Mouse (Mus musculus): ENCODE results near the gene Dnajc5g. TPM values are rescaled to one million over a fixed set of nuclear protein-coding genes. Genes with fewer than 3 reads are reported as not detected.

The Dnajc5g gene
- polyA plus RNA-seq, 1 experiment = not detected

- peaks cover 45% of the 10 kb centered on the region for H3K27me3 ChIP-seq (ENCODE audit: control insufficient read depth, insufficient read depth, low read length)
- H3K36me3 ChIP-seq (ENCODE audit: control insufficient read depth, insufficient read depth, low read length) = no peaks in the 10 kb centered on the region; the same call in 1 of the 2 replicates
- no peak for TF ChIP-seq CTCF (IDR thresholded peaks at IDR 0.05; ENCODE audit: extremely low read depth, insufficient read length, insufficient replicate concordance, low read depth, low read length)
- TF ChIP-seq POLR2A (IDR thresholded peaks at IDR 0.05; ENCODE audit: low read depth, low read length) = no peak
Observed at GRCm38 (mm10) chr5:31136730-31137424, 30.8 kb downstream of the Dnajc5g start.

GRCm38 (mm10) chr5:31137658-31138057, 31.6 kb downstream of the Dnajc5g start:
- peaks cover 45% of the 10 kb centered on the region for H3K27me3 ChIP-seq (ENCODE audit: control insufficient read depth, insufficient read depth, low read length)
- H3K4me1 ChIP-seq (ENCODE audit: control insufficient read depth, insufficient read depth, insufficient read length, low read length) = 0 out of 2 replicates have a peak, but pooled peaks cover 3% of the 10 kb centered on the region
- no peak overlapping the region for H3K4me3 ChIP-seq (ENCODE audit: low read depth, low read length)
- H3K27ac ChIP-seq (ENCODE audit: insufficient read depth, low read depth, low read length) = no peak overlapping the region
- no peaks in the 10 kb centered on the region; the same call in 1 of the 2 replicates for H3K36me3 ChIP-seq (ENCODE audit: control insufficient read depth, insufficient read depth, low read length)
- TF ChIP-seq CTCF (IDR thresholded peaks at IDR 0.05; ENCODE audit: extremely low read depth, insufficient read length, insufficient replicate concordance, low read depth, low read length) (no peak), POLR2A (IDR thresholded peaks at IDR 0.05; ENCODE audit: low read depth, low read length) (no peak)
- WGBS = 2% methylated on average over 13 of the region's 13 CpGs

More at GRCm38 (mm10) chr5:31136730-31137424, 30.8 kb downstream of the Dnajc5g start:
- Histone ChIP-seq H3K4me1 (ENCODE audit: control insufficient read depth, insufficient read depth, insufficient read length, low read length) (0 out of 2 replicates have a peak, but pooled peaks cover 3% of the 10 kb centered on the region), H3K4me3 (ENCODE audit: low read depth, low read length) (no peak overlapping the region), H3K27ac (ENCODE audit: insufficient read depth, low read depth, low read length) (no peak overlapping the region)
- WGBS = 3% methylated on average over 33 of the region's 33 CpGs

- Histone ChIP-seq H3K4me1 (ENCODE audit: control insufficient read depth, insufficient read depth, insufficient read length, low read length) (0 out of 2 replicates have a peak, but pooled peaks cover 3% of the 10 kb centered on the region), H3K27me3 (ENCODE audit: control insufficient read depth, insufficient read depth, low read length) (peaks cover 45% of the 10 kb centered on the region), H3K4me3 (ENCODE audit: low read depth, low read length) (no peak within 1 kb of the TSS), H3K27ac (ENCODE audit: insufficient read depth, low read depth, low read length) (no peak within 1 kb of the TSS), H3K36me3 (ENCODE audit: control insufficient read depth, insufficient read depth, low read length) (peaks cover 2% of the 10 kb centered on the region; the same call in 1 of the 2 replicates)
- TF ChIP-seq POLR2A (IDR thresholded peaks at IDR 0.05; ENCODE audit: low read depth, low read length) = no peak
- no peak for TF ChIP-seq CTCF (IDR thresholded peaks at IDR 0.05; ENCODE audit: extremely low read depth, insufficient read length, insufficient replicate concordance, low read depth, low read length)
- WGBS = 3% methylated on average over 52 of the region's 52 CpGs
Observed at GRCm38 (mm10) chr5:31138241-31138967, 32.3 kb downstream of the Dnajc5g start, which contains the start of gene Ucn. TSS of gene Ucn (minus strand) at chr5:31138829.

GRCm38 (mm10) chr5:31138968-31139425, 32.9 kb downstream of the Dnajc5g start:
- H3K27me3 ChIP-seq (ENCODE audit: control insufficient read depth, insufficient read depth, low read length) = peaks cover 45% of the 10 kb centered on the region
- H3K4me1 ChIP-seq (ENCODE audit: control insufficient read depth, insufficient read depth, insufficient read length, low read length) = 0 out of 2 replicates have a peak, but pooled peaks cover 3% of the 10 kb centered on the region
- TF ChIP-seq POLR2A (IDR thresholded peaks at IDR 0.05; ENCODE audit: low read depth, low read length) = no peak
- no peak for TF ChIP-seq CTCF (IDR thresholded peaks at IDR 0.05; ENCODE audit: extremely low read depth, insufficient read length, insufficient replicate concordance, low read depth, low read length)
- H3K36me3 ChIP-seq (ENCODE audit: control insufficient read depth, insufficient read depth, low read length) = peaks cover 3% of the 10 kb centered on the region; the same call in 1 of the 2 replicates
- WGBS = 14% methylated on average over 9 of the region's 9 CpGs
- H3K27ac ChIP-seq (ENCODE audit: insufficient read depth, low read depth, low read length) = no peak overlapping the region
- no peak overlapping the region for H3K4me3 ChIP-seq (ENCODE audit: low read depth, low read length)

GRCm38 (mm10) chr5:31149781-31150180, 43.7 kb downstream of the Dnajc5g start:
- H3K27me3 ChIP-seq (ENCODE audit: control insufficient read depth, insufficient read depth, low read length) = no peaks in the 10 kb centered on the region
- TF ChIP-seq POLR2A (IDR thresholded peaks at IDR 0.05; ENCODE audit: low read depth, low read length) (no peak), CTCF (IDR thresholded peaks at IDR 0.05; ENCODE audit: extremely low read depth, insufficient read length, insufficient replicate concordance, low read depth, low read length) (no peak)
- no peak overlapping the region for H3K27ac ChIP-seq (ENCODE audit: insufficient read depth, low read depth, low read length)
- peaks cover 4% of the 10 kb centered on the region; the same call in 1 of the 2 replicates for H3K4me1 ChIP-seq (ENCODE audit: control insufficient read depth, insufficient read depth, insufficient read length, low read length)
- no peak overlapping the region for H3K4me3 ChIP-seq (ENCODE audit: low read depth, low read length)
- 84% methylated on average over 4 of the region's 4 CpGs for WGBS
- peaks cover 5% of the 10 kb centered on the region; the same call in 1 of the 2 replicates for H3K36me3 ChIP-seq (ENCODE audit: control insufficient read depth, insufficient read depth, low read length)

GRCm38 (mm10) chr5:31151746-31152145, 45.7 kb downstream of the Dnajc5g start:
- peaks cover 4% of the 10 kb centered on the region; the same call in 1 of the 2 replicates for H3K4me1 ChIP-seq (ENCODE audit: control insufficient read depth, insufficient read depth, insufficient read length, low read length)
- TF ChIP-seq CTCF (IDR thresholded peaks at IDR 0.05; ENCODE audit: extremely low read depth, insufficient read length, insufficient replicate concordance, low read depth, low read length) (no peak), POLR2A (IDR thresholded peaks at IDR 0.05; ENCODE audit: low read depth, low read length) (no peak)
- peaks cover 3% of the 10 kb centered on the region; the same call in 1 of the 2 replicates for H3K36me3 ChIP-seq (ENCODE audit: control insufficient read depth, insufficient read depth, low read length)
- 65% methylated on average over 3 of the region's 3 CpGs for WGBS
- H3K27ac ChIP-seq (ENCODE audit: insufficient read depth, low read depth, low read length) = no peak overlapping the region
- no peaks in the 10 kb centered on the region for H3K27me3 ChIP-seq (ENCODE audit: control insufficient read depth, insufficient read depth, low read length)
- no peak overlapping the region for H3K4me3 ChIP-seq (ENCODE audit: low read depth, low read length)
